16 mouse cellular contexts compared by ENCODE assay signal in the genomic region with DNA sequence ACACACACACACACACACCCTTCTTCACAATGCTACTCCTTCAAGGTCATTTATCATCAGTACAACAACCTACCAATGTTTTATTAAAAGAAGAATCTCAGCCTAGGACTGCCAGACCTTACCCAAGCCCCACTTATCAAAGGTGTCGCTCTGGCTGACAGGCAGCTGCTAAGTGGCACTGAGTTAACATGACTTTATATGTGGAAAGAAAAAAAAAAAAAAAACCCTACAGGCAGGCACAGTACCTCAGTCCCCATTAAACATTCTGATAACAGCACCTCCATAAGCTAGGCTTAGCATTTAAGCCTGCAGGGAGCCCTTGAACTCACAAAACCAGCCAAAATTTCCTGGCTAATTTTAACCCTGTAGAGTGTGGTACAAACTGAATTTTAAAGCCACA. TPM values are rescaled to one million over a fixed set of nuclear protein-coding genes. Genes with fewer than 3 reads are reported as not detected.
DNase-seq lines count a peak whose midpoint lies in the region; ATAC-seq and TF ChIP-seq lines count a peak whose summit lies in the region.
"Had no signal": no experiment of that assay in that cellular context is flagged by ENCODE, and none has a peak within 500 bp of the region (broad histone marks: within the 10 kb centered on the region; RNA-seq: fewer than 3 reads in every experiment).

No protein-coding gene starts in this region.

- H3K4me1 ChIP-seq in heart, adult 2 months (ENCODE audit: control insufficient read depth, insufficient read depth, low read length) = no peaks in the 10 kb centered on the region
- no peaks in the 10 kb centered on the region for H3K4me1 ChIP-seq in midbrain, embryonic 14.5 days (ENCODE audit: control insufficient read depth, insufficient read depth, low read length)
- peaks cover 3% of the 10 kb centered on the region; the same call in 1 of the 2 replicates for H3K4me1 ChIP-seq in midbrain, embryonic 11.5 days (ENCODE audit: control insufficient read depth, insufficient read depth, low read length)
- peaks cover 10% of the 10 kb centered on the region for H3K4me1 ChIP-seq in heart, postnatal 0 days (ENCODE audit: control insufficient read depth, insufficient read depth)
- H3K4me1 ChIP-seq in kidney, embryonic 14.5 days (ENCODE audit: control insufficient read depth, insufficient read depth, low read length) = 0 out of 2 replicates have a peak, but pooled peaks cover 3% of the 10 kb centered on the region

- H3K27me3 ChIP-seq in heart, adult 2 months (ENCODE audit: control insufficient read depth, insufficient read depth, low read length) = no peaks in the 10 kb centered on the region
- peaks cover 9% of the 10 kb centered on the region; the same call in 1 of the 2 replicates for H3K27me3 ChIP-seq in midbrain, embryonic 14.5 days (ENCODE audit: control insufficient read depth, insufficient read depth, low read length)
- H3K27me3 ChIP-seq in midbrain, embryonic 11.5 days (ENCODE audit: control insufficient read depth, insufficient read depth, low read length) = peaks cover 24% of the 10 kb centered on the region
- H3K27me3 ChIP-seq in heart, postnatal 0 days (ENCODE audit: control insufficient read depth, insufficient read depth, low read length) = peaks cover 12% of the 10 kb centered on the region; the same call in 1 of the 2 replicates
- peaks cover 57% of the 10 kb centered on the region for H3K27me3 ChIP-seq in kidney, embryonic 14.5 days (ENCODE audit: control insufficient read depth, insufficient read depth, low read length)

- DNase-seq in heart, adult 2 months = peak in 1 of 2 experiments; percentile 44
- no peak for DNase-seq in heart, postnatal 36 days
- no peak for DNase-seq in midbrain, embryonic 14.5 days
- no peak for DNase-seq in midbrain, embryonic 11.5 days (ENCODE audit: low spot score, missing footprints)
- peak; percentile 81 for DNase-seq in heart, postnatal 0 days (ENCODE audit: low spot score)
- DNase-seq in testis, postnatal 14 days (ENCODE audit: low spot score) = no peak
- DNase-seq: adrenal gland, adult 2 months; right cerebral cortex, postnatal 14 days had no signal

- no peaks in the 10 kb centered on the region for H3K9me3 ChIP-seq in midbrain, embryonic 14.5 days (ENCODE audit: control insufficient read depth, low read length)
- H3K9me3 ChIP-seq in midbrain, embryonic 11.5 days (ENCODE audit: control insufficient read depth, low read length) = no peaks in the 10 kb centered on the region
- no peaks in the 10 kb centered on the region for H3K9me3 ChIP-seq in heart, postnatal 0 days (replicated peaks; ENCODE audit: control insufficient read depth, low read length)
- no peaks in the 10 kb centered on the region for H3K9me3 ChIP-seq in kidney, embryonic 14.5 days (ENCODE audit: control insufficient read depth, low read length)
- H3K9me3 ChIP-seq: forebrain, embryonic 10.5 days; intestine, embryonic 15.5 days; lung, embryonic 15.5 days had no signal

- H3K79me2 ChIP-seq in heart, adult 2 months (replicated peaks; ENCODE audit: control insufficient read depth, insufficient read depth, low read length) = no peaks in the 10 kb centered on the region; the same call in 1 of the 2 replicates

- peak; percentile 71; the same call in 1 of the 2 replicates for TF ChIP-seq EP300 in heart, adult 2 months (IDR thresholded peaks at IDR 0.05; ENCODE audit: insufficient read depth, low read depth, low read length)
- TF ChIP-seq EP300 in heart, postnatal 0 days (IDR thresholded peaks at IDR 0.05; ENCODE audit: low read depth) = peak; percentile 84

- no peak for ATAC-seq in midbrain, embryonic 14.5 days (ENCODE audit: low FRiP score, low TSS enrichment)
- ATAC-seq in midbrain, embryonic 11.5 days (ENCODE audit: low FRiP score) = no peak
- peak; percentile 81 for ATAC-seq in heart, postnatal 0 days (ENCODE audit: insufficient read depth, low read depth)
- ATAC-seq in kidney, embryonic 14.5 days (ENCODE audit: low FRiP score, low TSS enrichment) = no peak
- ATAC-seq: intestine, embryonic 15.5 days had no signal

- peak overlapping the region; percentile 88 for H3K9ac ChIP-seq in heart, adult 2 months (ENCODE audit: low read depth, low read length)
- no peak overlapping the region for H3K9ac ChIP-seq in midbrain, embryonic 14.5 days (replicated peaks; ENCODE audit: low read length)
- H3K9ac ChIP-seq in midbrain, embryonic 11.5 days (ENCODE audit: low read length) = no peak overlapping the region
- H3K9ac ChIP-seq in heart, postnatal 0 days (replicated peaks; ENCODE audit: low read depth, low read length) = peak overlapping the region; percentile 96; the same call in 1 of the 2 replicates
- no peak overlapping the region for H3K9ac ChIP-seq in kidney, embryonic 14.5 days (ENCODE audit: low read depth, low read length)
- H3K9ac ChIP-seq: intestine, embryonic 15.5 days; lung, embryonic 15.5 days had no signal

- H3K27ac ChIP-seq in heart, adult 2 months = peak overlapping the region; percentile 88
- no peak overlapping the region for H3K27ac ChIP-seq in midbrain, embryonic 14.5 days (replicated peaks; ENCODE audit: low read depth, low read length)
- H3K27ac ChIP-seq in midbrain, embryonic 11.5 days (ENCODE audit: low read depth, low read length) = no peak overlapping the region
- peak overlapping the region; percentile 98 for H3K27ac ChIP-seq in heart, postnatal 0 days (ENCODE audit: low read depth)
- H3K27ac ChIP-seq in kidney, embryonic 14.5 days (ENCODE audit: low read depth, low read length) = no peak overlapping the region
- H3K27ac ChIP-seq: forebrain, embryonic 10.5 days; intestine, embryonic 15.5 days; kidney, postnatal 0 days; lung, embryonic 15.5 days had no signal

- peak overlapping the region; percentile 56 for H3K4me3 ChIP-seq in heart, adult 2 months
- no peak overlapping the region for H3K4me3 ChIP-seq in midbrain, embryonic 14.5 days (replicated peaks; ENCODE audit: low read depth, low read length)
- no peak overlapping the region for H3K4me3 ChIP-seq in midbrain, embryonic 11.5 days (ENCODE audit: low read depth, low read length)
- H3K4me3 ChIP-seq in heart, postnatal 0 days (ENCODE audit: low read depth, low read length) = peak overlapping the region; percentile 92
- no peak overlapping the region for H3K4me3 ChIP-seq in kidney, embryonic 14.5 days (ENCODE audit: low read length)
- H3K4me3 ChIP-seq: forebrain, embryonic 10.5 days; intestine, embryonic 15.5 days had no signal

- intact Hi-C loops in heart, adult 2 months (cut with DNase I) = no loop called here
- intact Hi-C loops in heart, postnatal 36 days (cut with DNase I) = loop anchor here (2.0 to 10.0 kb wide), 2 partner anchors 28 to 240 kb away; no protein-coding TSS in a partner anchor

- no peak for TF ChIP-seq CTCF in heart, adult 2 months (IDR thresholded peaks at IDR 0.05)
- TF ChIP-seq CTCF in heart, postnatal 0 days (IDR thresholded peaks at IDR 0.05; ENCODE audit: low read depth) = no peak

- H3K4me2 ChIP-seq in midbrain, embryonic 14.5 days (ENCODE audit: low read length) = peak overlapping the region; percentile 92
- H3K4me2 ChIP-seq in midbrain, embryonic 11.5 days = no peak overlapping the region
- peak overlapping the region; percentile 65 for H3K4me2 ChIP-seq in heart, postnatal 0 days (ENCODE audit: low read depth, low read length)
- H3K4me2 ChIP-seq in kidney, embryonic 14.5 days (replicated peaks; ENCODE audit: low read depth, low read length) = no peak overlapping the region

- 36% methylated on average over 1 of the region's 1 CpGs for WGBS in heart, adult 2 months
- WGBS in midbrain, embryonic 14.5 days = 44% methylated on average over 1 of the region's 1 CpGs
- 57% methylated on average over 1 of the region's 1 CpGs for WGBS in midbrain, embryonic 11.5 days
- WGBS in heart, postnatal 0 days = 53% methylated on average over 1 of the region's 1 CpGs
- WGBS in kidney, embryonic 14.5 days = 64% methylated on average over 1 of the region's 1 CpGs

- peak; percentile 48; the same call in 1 of the 2 replicates for TF ChIP-seq POLR2A in heart, adult 2 months (IDR thresholded peaks at IDR 0.05; ENCODE audit: insufficient read depth, low read depth, low read length)

- H3K36me3 ChIP-seq in heart, adult 2 months (ENCODE audit: control insufficient read depth, insufficient read depth, low read length) = peaks cover 1% of the 10 kb centered on the region; the same call in 1 of the 2 replicates
- no peaks in the 10 kb centered on the region for H3K36me3 ChIP-seq in midbrain, embryonic 14.5 days (ENCODE audit: control insufficient read depth, insufficient read depth, low read length)
- no peaks in the 10 kb centered on the region for H3K36me3 ChIP-seq in midbrain, embryonic 11.5 days (ENCODE audit: control insufficient read depth, insufficient read depth, low read length)
- 0 out of 2 replicates have a peak, but pooled peaks cover 13% of the 10 kb centered on the region for H3K36me3 ChIP-seq in heart, postnatal 0 days (replicated peaks; ENCODE audit: control insufficient read depth, insufficient read depth, low read length)
- H3K36me3 ChIP-seq in kidney, embryonic 14.5 days (ENCODE audit: control insufficient read depth, insufficient read depth, low read length) = no peaks in the 10 kb centered on the region
- H3K36me3 ChIP-seq: forebrain, embryonic 10.5 days; intestine, embryonic 15.5 days; lung, embryonic 15.5 days had no signal

RNA-seq across cellular contexts. Expression of gene Ryr2, which starts 2.4 kb away (rescaled TPM):
- 1,000 to 10,000 TPM in 1 of 2 experiments, 100 to 1,000 TPM in 1; 877 to 1,020 TPM for total RNA-seq in heart, adult 2 months (2021)
- 127 and 264 TPM in 2 replicates for polyA plus RNA-seq in heart, adult 2 months (2012; rRNA removed)
- total RNA-seq in heart, postnatal 36 days (2021) = 1,000 to 10,000 TPM in 1 of 2 experiments, 100 to 1,000 TPM in 1; 988 to 1,013 TPM
- 6.1 and 6.7 TPM in 2 replicates for polyA plus RNA-seq in midbrain, embryonic 14.5 days (2014; fragmentation: Nextera tagmentation; extraction: Ambion mirVana)
- polyA plus RNA-seq in midbrain, embryonic 11.5 days (2014; fragmentation: Nextera tagmentation; extraction: Ambion mirVana) = 0.25 and 0.34 TPM in 2 replicates
- total RNA-seq in heart, postnatal 0 days (2014; rRNA removed; ENCODE audit: low replicate concordance) = 317 and 396 TPM in 2 replicates
- 48.2 and 61.4 TPM in 2 replicates for polyA plus RNA-seq in heart, postnatal 0 days (2015; fragmentation: Nextera tagmentation; extraction: Ambion mirVana)
- polyA plus RNA-seq in kidney, embryonic 14.5 days (2014; fragmentation: Nextera tagmentation; extraction: Ambion mirVana) = 0.27 and 0.32 TPM in 2 replicates
- total RNA-seq: granulocyte monocyte progenitor cell, adult 5-6 weeks; megakaryocyte progenitor cell, adult 5-6 weeks had no signal
- polyA plus RNA-seq: liver, adult 2 months had no signal

Comparison
In these comparisons a context has a peak if more than half of its experiments do, and no peak if none do; other contexts are left out.
1. H3K4me2 ChIP-seq: peak in midbrain, embryonic 14.5 days (single experiment) and heart, postnatal 0 days (single experiment); none in midbrain, embryonic 11.5 days (single experiment) and kidney, embryonic 14.5 days (single experiment).
2. H3K27ac ChIP-seq: peak in heart, adult 2 months (single experiment) and heart, postnatal 0 days (single experiment); none in midbrain, embryonic 14.5 days (single experiment), midbrain, embryonic 11.5 days (single experiment) and kidney, embryonic 14.5 days (single experiment).
3. H3K4me3 ChIP-seq: peak in heart, adult 2 months (single experiment) and heart, postnatal 0 days (single experiment); none in midbrain, embryonic 14.5 days (single experiment), midbrain, embryonic 11.5 days (single experiment) and kidney, embryonic 14.5 days (single experiment).
4. H3K9ac ChIP-seq: peak in heart, adult 2 months (single experiment) and heart, postnatal 0 days (single experiment); none in midbrain, embryonic 14.5 days (single experiment), midbrain, embryonic 11.5 days (single experiment) and kidney, embryonic 14.5 days (single experiment).